Mouse (Mus musculus) hindbrain, embryonic 16.5 days (tissue): ENCODE measurements around the gene Muc13. TPM values are rescaled to one million over a fixed set of nuclear protein-coding genes. Genes with fewer than 3 reads are reported as not detected.

Experiments used
- ATAC-seq: fragments of 200-750 bp; cut with Nextera tagmentation; 2 replicates; pipeline ENCODE4 v1.8.0; 2017; ENCODE audit warnings: moderate TSS enrichment, moderate library complexity
- H3K27ac ChIP-seq: fragments of 300-500 bp; sonication (generic); 2 replicates; pipeline ENCODE4 v1.5.1; 2014; ENCODE audit warnings: low read depth, mild to moderate bottlenecking, control low read depth, low read length, moderate library complexity
- H3K27me3 ChIP-seq: fragments of 300-500 bp; sonication (generic); replicated peaks from 2 replicates; pipeline ENCODE4 v1.6.1; 2014; ENCODE audit warnings: low read length; ENCODE audit not compliant: control insufficient read depth, insufficient read depth
- H3K36me3 ChIP-seq: fragments of 300-500 bp; sonication (generic); 2 replicates; pipeline ENCODE4 v1.6.1; 2014; ENCODE audit warnings: mild to moderate bottlenecking, low read length, moderate library complexity, mixed read lengths; ENCODE audit not compliant: control insufficient read depth, insufficient read depth
- H3K4me1 ChIP-seq: fragments of 300-500 bp; sonication (generic); 2 replicates; pipeline ENCODE4 v1.6.1; 2014; ENCODE audit warnings: low read depth, low read length; ENCODE audit not compliant: control insufficient read depth, insufficient read depth
- H3K4me2 ChIP-seq: fragments of 300-500 bp; sonication (generic); 2 replicates; pipeline ENCODE4 v1.6.1; 2014; ENCODE audit warnings: mild to moderate bottlenecking, low read length, control low read depth, moderate library complexity
- H3K4me3 ChIP-seq: fragments of 300-500 bp; sonication (generic); 2 replicates; pipeline ENCODE4 v1.5.1; 2014; ENCODE audit warnings: mild to moderate bottlenecking, low read length, control low read depth, moderate library complexity
- H3K9ac ChIP-seq: fragments of 300-500 bp; sonication (generic); 2 replicates; pipeline ENCODE4 v1.6.1; 2014; ENCODE audit warnings: low read depth, mild to moderate bottlenecking, control low read depth, low read length, moderate library complexity
- H3K9me3 ChIP-seq: fragments of 300-500 bp; sonication (generic); 2 replicates; pipeline ENCODE4 v1.6.1; 2014; ENCODE audit warnings: mild to moderate bottlenecking, low read length, moderate library complexity; ENCODE audit not compliant: control insufficient read depth
- WGBS: fragments of 180-500 bp; shearing (Covaris S2); extraction: QIAGEN DNeasy Blood & Tissue Kit; methylation state at CpG from one replicate; pipeline ENCODE4 v1.1.7; 2014; 5-methylcytosine and 5-hydroxymethylcytosine counted together
- polyA plus RNA-seq: library from polyadenylated mRNA; unstranded; fragments of >200 nt; fragmentation: Nextera tagmentation; extraction: Ambion mirVana; gene quantifications from 2 replicates; pipeline ENCODE4 v1.2.1, GENCODE M21; 2015

The Muc13 gene
- not detected in 2 replicates for polyA plus RNA-seq

- H3K27me3 ChIP-seq, result no peaks in the 10 kb centered on the region
- no peaks in the 10 kb centered on the region for H3K4me1 ChIP-seq
- no peaks in the 10 kb centered on the region for H3K9me3 ChIP-seq
- no peak within 1 kb of the TSS for H3K27ac ChIP-seq
- no peak within 1 kb of the TSS for H3K4me3 ChIP-seq
- no peak within 1 kb of the TSS for H3K4me2 ChIP-seq
- WGBS, result 94% methylated on average over 10 of the region's 10 CpGs
- H3K9ac ChIP-seq, result no peak within 1 kb of the TSS
- H3K36me3 ChIP-seq, result no peaks in the 10 kb centered on the region
- ATAC-seq, result no peak
These were observed at the start of gene Muc13 for GRCm38 (mm10) chr16:33793846-33794791. TSS of gene Muc13 (plus strand) at chr16:33794037.

DNA sequence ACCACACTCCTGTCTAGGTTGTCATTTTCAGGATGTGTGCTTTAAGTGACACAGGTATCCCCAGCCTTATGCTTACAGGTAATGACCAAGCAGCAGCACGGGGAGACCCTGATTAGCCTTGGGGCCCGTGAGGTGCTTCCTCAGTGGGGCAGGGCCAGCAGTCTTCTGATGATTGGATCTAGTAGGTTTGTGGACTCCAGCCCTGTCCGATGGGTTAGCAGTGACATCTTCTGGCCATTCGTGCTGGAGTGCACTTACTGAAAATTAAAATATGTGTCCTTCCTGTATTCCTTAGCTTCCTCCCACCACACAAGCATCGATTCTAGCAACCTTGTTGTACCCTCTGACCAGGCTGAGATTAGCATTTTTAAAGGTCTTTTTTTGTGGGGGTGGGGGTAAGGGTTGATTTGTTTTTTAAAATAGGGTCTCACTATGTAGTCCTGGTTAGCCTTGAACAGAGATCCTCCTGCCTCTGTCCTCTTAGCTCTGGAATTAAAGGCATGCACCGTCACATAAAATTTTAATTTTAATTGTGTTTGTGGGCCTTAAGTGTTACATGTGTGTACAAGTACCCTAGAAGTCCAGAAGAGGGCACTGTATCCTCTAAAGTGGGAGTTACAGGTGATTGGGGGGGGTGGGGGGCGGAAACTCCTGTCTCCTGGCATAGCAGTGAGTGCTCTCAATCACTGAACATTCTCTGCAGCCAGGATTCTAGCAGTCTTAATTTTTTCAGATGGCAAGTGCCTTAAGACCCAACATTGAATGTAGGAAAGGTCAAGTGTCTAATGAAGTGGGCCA is 49.0 kb upstream of the Muc13 start:
- no peak overlapping the region for H3K9ac ChIP-seq
- peak; percentile 55; the same call in 1 of the 2 replicates for ATAC-seq
- H3K9me3 ChIP-seq, result no peaks in the 10 kb centered on the region
- WGBS, result 62% methylated on average over 7 of the region's 7 CpGs
- H3K4me3 ChIP-seq, result no peak overlapping the region
- peaks cover 2% of the 10 kb centered on the region for H3K4me1 ChIP-seq
- H3K27me3 ChIP-seq, result no peaks in the 10 kb centered on the region
- H3K4me2 ChIP-seq, result no peak overlapping the region
- no peak overlapping the region for H3K27ac ChIP-seq
- H3K36me3 ChIP-seq, result no peaks in the 10 kb centered on the region

DNA sequence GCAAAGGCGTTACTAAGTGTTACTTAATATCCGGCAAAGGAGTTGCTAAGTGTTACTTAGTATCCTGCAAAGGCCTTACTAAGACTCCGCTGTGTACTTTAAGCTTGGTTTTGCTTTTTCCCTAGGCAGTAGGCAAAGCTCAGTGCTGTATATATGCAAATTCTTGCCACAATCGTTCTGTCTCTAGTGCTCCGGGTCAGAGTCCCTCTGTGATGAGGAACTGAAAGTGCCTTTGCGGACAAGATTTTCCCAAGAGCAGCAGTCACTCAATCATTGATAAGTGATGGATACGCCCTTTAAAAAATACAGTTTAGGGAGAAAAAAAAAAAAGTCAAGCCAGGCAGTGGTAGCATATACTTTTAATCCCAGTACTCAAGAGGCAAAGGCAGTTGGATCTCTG is 48.4 kb upstream of the Muc13 start:
- 83% methylated on average over 7 of the region's 7 CpGs for WGBS
- no peak for ATAC-seq
- H3K9me3 ChIP-seq, result no peaks in the 10 kb centered on the region
- H3K9ac ChIP-seq, result no peak overlapping the region
- no peak overlapping the region for H3K27ac ChIP-seq
- no peaks in the 10 kb centered on the region for H3K27me3 ChIP-seq
- peaks cover 2% of the 10 kb centered on the region for H3K4me1 ChIP-seq
- H3K4me2 ChIP-seq, result no peak overlapping the region
- no peak overlapping the region for H3K4me3 ChIP-seq
- no peaks in the 10 kb centered on the region for H3K36me3 ChIP-seq

DNA sequence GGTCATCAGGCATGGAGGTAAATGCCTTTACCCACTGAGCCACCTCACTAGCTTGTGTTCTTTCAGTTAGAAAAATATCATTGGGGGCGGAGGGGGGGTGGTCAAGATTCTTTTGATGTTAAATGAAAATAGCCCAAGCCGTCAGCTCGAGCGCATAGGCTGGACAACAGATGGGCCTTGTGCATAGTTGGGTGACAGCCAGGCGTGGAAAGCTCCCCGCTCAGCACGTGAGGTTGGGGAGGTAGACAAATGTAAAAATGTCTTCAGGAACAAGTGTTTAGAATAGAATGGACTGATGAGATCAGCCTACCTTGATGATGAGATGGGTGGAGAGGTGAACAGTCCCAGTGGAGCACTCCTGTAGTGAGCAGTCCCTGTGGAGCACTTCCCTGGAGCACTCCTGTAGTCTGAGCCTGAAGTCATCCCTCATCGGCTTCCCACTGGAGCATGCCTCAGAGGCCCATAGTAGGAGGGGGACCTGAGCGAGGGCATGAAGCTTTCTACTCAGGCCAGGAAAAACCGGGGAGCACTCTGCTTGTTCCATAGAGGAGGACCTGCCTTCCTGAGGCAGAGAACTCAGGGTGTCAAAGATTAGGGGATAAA is 47.7 kb upstream of the Muc13 start:
- H3K9me3 ChIP-seq, result no peaks in the 10 kb centered on the region
- H3K4me3 ChIP-seq, result no peak overlapping the region
- H3K36me3 ChIP-seq, result no peaks in the 10 kb centered on the region
- no peak overlapping the region for H3K4me2 ChIP-seq
- H3K4me1 ChIP-seq, result peaks cover 1% of the 10 kb centered on the region
- ATAC-seq, result no peak
- H3K27ac ChIP-seq, result no peak overlapping the region
- no peak overlapping the region for H3K9ac ChIP-seq
- no peaks in the 10 kb centered on the region for H3K27me3 ChIP-seq
- 70% methylated on average over 10 of the region's 10 CpGs for WGBS

DNA sequence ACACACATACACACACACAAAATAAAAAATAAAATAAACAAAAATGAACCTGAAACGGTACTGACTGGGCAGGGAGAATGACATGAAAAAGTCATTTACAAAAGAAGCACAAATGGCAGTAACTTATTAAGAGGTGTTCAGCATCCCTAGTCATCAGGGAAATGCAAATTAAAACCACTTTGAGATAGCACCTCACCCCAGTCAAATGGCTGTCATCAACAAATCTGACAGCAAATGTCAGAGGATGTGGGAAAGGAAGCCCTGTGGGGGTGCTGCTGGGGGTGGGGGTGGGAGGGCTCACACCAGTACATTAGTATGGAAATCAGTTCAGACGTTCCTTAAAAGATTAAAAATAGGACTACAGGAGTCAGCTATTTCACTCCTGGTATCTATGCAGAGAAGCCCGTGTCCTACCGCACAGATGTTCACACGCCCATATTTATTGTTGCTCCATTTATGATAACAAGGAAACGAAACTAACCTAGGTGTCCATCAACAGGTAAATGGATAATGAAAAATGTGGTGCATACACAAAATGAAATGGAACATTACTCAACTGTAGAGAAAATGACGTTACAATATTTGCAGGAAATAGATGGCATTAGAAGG is 46.4 kb upstream of the Muc13 start:
- Histone ChIP-seq H3K27ac (no peak overlapping the region), H3K9me3 (no peaks in the 10 kb centered on the region), H3K4me2 (no peak overlapping the region), H3K4me1 (no peaks in the 10 kb centered on the region), H3K36me3 (no peaks in the 10 kb centered on the region), H3K27me3 (no peaks in the 10 kb centered on the region), H3K9ac (no peak overlapping the region), H3K4me3 (no peak overlapping the region)
- ATAC-seq, result no peak
- WGBS, result 61% methylated on average over 7 of the region's 7 CpGs

- Histone ChIP-seq H3K4me3 (no peak overlapping the region), H3K36me3 (no peaks in the 10 kb centered on the region), H3K4me2 (no peak overlapping the region), H3K9ac (no peak overlapping the region), H3K27me3 (no peaks in the 10 kb centered on the region), H3K27ac (no peak overlapping the region), H3K4me1 (no peaks in the 10 kb centered on the region), H3K9me3 (no peaks in the 10 kb centered on the region)
- WGBS, result 92% methylated on average over 2 of the region's 2 CpGs
- ATAC-seq, result no peak
These were observed 45.8 kb upstream of the Muc13 start for GRCm38 (mm10) chr16:33747994-33748393.

DNA sequence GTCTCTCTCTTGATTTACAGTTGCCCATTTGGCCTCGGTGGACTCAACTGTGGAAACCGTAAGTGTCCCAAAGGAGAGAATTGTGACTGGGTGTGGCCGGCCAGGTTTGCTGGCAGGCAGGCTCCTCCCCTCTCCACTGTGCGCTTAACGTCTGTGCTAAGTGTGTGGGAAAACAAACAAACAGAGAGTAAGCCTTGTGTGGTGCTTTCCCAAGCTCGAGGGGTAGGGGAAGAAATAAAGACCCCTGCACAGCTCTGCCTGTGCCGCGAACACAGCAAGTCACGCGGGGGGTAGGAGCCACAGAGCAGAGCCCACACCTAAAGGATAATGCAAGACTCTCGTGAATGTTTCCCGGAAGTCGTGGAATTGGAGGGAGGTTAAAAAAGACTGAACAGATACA is 42.7 kb upstream of the Muc13 start:
- no peak overlapping the region for H3K27ac ChIP-seq
- no peak overlapping the region for H3K4me2 ChIP-seq
- H3K4me3 ChIP-seq, result no peak overlapping the region
- H3K36me3 ChIP-seq, result no peaks in the 10 kb centered on the region
- no peak for ATAC-seq
- H3K27me3 ChIP-seq, result no peaks in the 10 kb centered on the region
- WGBS, result 48% methylated on average over 13 of the region's 13 CpGs
- H3K9me3 ChIP-seq, result no peaks in the 10 kb centered on the region
- H3K4me1 ChIP-seq, result no peaks in the 10 kb centered on the region
- H3K9ac ChIP-seq, result no peak overlapping the region

DNA sequence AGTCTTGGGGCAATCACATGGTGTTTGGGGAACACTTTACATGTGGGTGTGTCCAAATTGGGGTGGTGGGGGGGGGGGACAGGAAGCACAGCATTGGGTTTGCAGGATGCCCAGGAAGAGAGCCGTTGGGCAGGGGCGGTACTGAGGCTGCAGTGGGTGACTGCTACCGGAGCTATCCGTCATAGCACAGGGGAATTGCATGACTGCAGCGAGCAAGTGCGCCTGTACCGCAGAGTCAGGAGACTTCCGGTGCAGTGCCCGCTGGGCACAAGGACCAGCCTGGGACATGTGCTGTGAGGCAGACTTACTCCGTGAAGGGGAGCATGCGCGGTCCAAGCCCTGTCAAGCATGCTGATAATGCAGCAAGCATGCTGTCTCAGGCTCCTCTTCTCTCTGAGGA is 42.2 kb upstream of the Muc13 start:
- no peak overlapping the region for H3K9ac ChIP-seq
- no peak overlapping the region for H3K27ac ChIP-seq
- H3K9me3 ChIP-seq, result no peaks in the 10 kb centered on the region
- H3K4me2 ChIP-seq, result no peak overlapping the region
- H3K27me3 ChIP-seq, result no peaks in the 10 kb centered on the region
- ATAC-seq, result no peak
- no peak overlapping the region for H3K4me3 ChIP-seq
- no peaks in the 10 kb centered on the region for H3K4me1 ChIP-seq
- WGBS, result 79% methylated on average over 12 of the region's 12 CpGs
- no peaks in the 10 kb centered on the region for H3K36me3 ChIP-seq
